Mouse (Mus musculus): ENCODE measurements around the gene Wt1.
A peak's percentile ranks its signal among the peaks of the same experiment; 100 is the strongest.

The Wt1 gene

DNA sequence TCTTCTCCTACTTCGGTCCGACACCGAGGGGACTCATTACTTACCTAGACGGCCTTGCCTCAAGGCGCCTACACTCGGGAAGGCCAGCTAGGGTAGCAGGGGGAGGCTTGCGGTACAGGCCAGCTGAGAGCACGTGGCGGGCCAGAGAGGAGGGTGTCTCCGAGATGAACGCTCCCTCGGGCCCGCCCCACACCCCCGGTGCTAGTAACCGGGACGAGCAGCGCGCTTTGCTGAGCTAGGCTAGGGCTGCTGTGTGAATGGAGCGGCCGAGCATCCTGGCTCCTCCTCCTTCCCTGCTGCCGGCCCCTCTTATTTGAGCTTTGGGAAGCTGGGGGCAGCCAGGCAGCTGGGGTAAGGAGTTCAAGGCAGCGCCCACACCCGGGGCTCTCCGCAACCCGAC lies at the start of gene Wt1:
Gene Wt1 (plus strand): TSS at position 251 of the 400 bp plus-strand sequence.
- DNase-seq (ENCODE audit: low spot score in 2 of 2): no peak

- no peak for DNase-seq (ENCODE audit: low spot score in 2 of 2)
Observed at GRCm38 (mm10) chr2:105077151-105077550, 49.2 kb upstream of the Wt1 start.

- DNase-seq (ENCODE audit: low spot score in 2 of 2): no peak
Observed at GRCm38 (mm10) chr2:105082256-105082790, 44.0 kb upstream of the Wt1 start.

GRCm38 (mm10) chr2:105084035-105084434 lies 42.3 kb upstream of the Wt1 start:
- DNase-seq (ENCODE audit: low spot score in 2 of 2): no peak

- no peak for DNase-seq (ENCODE audit: low spot score in 2 of 2)
Observed at GRCm38 (mm10) chr2:105086081-105086480, 40.2 kb upstream of the Wt1 start.

DNA sequence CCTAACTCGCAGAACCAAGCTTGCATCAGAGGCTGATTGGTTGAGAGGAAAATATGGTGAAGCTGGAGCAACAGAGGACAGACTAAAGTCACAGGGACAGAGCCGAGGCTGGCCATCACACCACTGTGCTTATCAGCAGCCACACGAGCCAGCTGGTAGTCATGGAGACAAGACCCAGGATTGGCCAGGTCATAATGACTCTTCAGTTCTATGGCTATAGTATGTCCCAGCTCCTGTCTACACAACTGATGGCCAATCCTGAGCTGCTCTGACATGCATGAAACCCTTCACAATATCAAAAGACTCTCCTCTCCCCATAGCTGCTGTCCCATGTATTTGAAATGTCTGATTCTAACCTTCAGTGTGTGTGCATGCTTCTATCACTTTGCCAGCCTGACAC lies 38.3 kb upstream of the Wt1 start:
- DNase-seq (ENCODE audit: low spot score in 2 of 2): no peak

- no peak for DNase-seq (ENCODE audit: low spot score in 2 of 2)
Observed at GRCm38 (mm10) chr2:105089083-105089482, 37.2 kb upstream of the Wt1 start.

DNA sequence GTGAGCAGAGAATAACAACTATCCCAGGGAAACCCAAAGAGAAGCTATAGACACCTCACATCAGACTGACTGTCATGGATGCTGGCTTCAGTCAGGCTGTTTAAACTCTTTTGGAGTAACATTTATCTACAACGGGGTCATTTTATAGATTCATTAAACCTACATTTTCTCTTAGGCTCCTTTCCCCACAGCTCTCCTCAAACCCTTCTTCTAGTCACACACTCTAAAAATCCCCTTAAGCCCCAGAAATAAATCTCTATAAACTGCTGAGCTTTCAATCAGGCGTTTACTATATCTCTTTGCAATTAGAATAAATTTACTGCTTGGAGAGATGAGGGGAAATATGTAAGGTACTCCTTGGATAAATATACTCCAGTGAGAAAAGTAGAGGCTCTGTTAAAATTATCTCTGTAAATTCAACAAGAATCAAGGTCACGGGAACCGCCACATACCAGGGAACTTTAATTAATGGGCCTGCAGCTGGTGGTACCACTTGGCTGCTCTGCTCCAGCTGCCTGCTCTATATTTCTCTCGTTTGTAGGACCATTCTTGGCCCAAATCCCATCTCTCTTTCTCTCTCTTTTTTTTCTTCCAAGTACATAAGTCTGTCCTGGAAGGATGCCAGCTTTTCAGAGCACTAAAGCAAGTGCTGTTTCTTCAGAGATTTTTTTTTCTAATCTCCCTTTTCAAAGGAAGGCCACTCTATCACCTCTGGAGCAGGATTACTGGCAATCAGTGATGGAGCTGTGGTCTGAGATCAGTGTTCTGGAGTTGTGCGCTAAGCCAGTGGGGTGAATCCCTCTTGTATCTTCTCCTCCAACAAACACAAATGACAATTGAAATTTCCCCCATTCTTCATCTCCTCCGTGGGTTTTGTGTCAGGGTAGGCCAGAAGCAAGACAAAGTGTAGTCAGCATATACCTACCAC lies 36.5 kb upstream of the Wt1 start:
- peak; percentile 8 to 14 for DNase-seq (ENCODE audit: low spot score in 2 of 2)

GRCm38 (mm10) chr2:105090991-105091390 lies 35.3 kb upstream of the Wt1 start:
- DNase-seq (ENCODE audit: low spot score in 2 of 2): no peak

DNA sequence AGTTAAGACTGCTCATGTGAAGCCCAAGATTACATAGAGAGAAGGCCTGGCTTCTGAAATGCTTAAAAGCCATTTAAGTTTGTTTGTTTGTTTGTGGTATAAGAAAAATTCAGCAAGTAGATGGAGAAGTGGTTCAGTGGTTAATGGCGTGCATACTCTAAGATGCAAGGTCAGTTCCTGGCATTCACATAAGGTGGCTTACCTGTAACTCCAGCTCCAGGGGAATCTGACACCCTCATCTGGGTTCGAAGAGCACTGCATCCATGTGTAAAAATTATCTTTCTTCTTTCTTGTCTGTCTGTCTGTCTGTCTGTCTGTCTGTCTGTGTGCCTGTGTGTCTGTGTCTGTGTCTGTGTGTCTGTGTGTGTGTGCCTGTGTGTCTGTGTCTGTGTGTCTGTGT lies 34.6 kb upstream of the Wt1 start, which contains the start of gene Gm11060:
Gene Gm11060 (plus strand): TSS at position 301 of the 400 bp plus-strand sequence.
- no peak for DNase-seq (ENCODE audit: low spot score in 2 of 2)

GRCm38 (mm10) chr2:105097294-105097953 lies 28.9 kb upstream of the Wt1 start:
- DNase-seq (ENCODE audit: low spot score in 2 of 2): no peak

DNA sequence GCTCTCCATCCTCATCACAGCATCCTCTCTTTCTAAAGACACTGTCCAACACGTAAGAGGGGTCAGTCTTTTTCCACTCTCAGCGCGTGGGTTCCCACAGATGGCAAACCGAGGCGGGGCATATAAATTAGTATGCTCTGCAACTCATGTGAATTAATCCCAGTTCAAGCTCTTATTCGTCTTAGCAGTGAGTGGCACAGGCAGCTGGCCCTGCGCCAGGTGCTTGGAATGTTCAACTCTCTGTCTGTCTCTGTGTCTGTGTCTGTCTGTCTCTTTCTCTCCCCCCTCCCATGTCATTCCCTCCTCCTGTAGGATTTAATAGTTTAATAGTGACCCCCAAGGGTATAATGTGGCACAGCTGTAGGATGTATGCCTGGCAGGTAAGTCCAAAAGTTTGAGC lies 26.9 kb upstream of the Wt1 start:
- DNase-seq (ENCODE audit: low spot score in 2 of 2): no peak

GRCm38 (mm10) chr2:105100541-105100940 lies 25.8 kb upstream of the Wt1 start:
- DNase-seq (ENCODE audit: low spot score in 2 of 2): no peak

GRCm38 (mm10) chr2:105108703-105109158 lies 17.6 kb upstream of the Wt1 start:
- DNase-seq (ENCODE audit: low spot score in 2 of 2): peak; percentile 60 to 84

DNA sequence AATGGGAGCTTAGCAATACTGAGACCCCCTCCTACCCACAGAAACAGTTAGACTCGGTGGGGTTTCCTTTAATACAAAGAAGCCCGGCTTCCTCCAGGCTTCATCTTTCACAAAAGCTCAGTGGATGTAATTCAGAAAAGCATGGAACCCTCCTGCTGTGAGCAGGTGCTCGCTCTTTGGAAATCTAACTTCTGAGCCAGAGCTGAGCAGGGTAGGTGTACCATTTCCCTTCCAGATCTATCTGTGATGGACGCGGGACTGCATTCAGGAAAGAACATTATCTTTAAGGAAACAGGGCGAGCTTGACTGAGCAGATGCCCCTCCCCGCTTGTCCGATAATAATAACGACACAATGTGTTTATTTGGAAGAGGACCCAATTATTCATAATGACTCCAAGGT lies 12.3 kb upstream of the Wt1 start:
- DNase-seq (ENCODE audit: low spot score in 2 of 2): no peak

DNA sequence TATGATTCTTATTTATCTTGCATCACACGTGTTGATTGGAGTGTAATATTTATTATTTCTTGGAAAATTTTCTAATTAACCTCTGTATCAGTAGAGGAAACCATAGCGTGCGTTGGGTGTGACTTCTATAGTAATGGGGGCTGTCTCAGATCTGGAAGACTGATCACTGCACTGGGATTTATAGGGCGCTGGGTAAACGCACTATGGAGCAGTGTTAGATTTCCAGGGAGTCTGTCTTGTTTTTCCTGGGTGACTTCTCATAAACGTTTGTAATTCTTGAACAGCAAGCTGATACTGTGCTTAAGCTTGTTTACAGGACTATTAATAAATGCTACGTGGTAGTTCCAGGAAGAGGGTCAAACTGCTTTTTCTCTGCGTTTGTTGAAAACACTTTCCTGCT lies 8.7 kb upstream of the Wt1 start:
- DNase-seq (ENCODE audit: low spot score in 2 of 2): no peak

DNA sequence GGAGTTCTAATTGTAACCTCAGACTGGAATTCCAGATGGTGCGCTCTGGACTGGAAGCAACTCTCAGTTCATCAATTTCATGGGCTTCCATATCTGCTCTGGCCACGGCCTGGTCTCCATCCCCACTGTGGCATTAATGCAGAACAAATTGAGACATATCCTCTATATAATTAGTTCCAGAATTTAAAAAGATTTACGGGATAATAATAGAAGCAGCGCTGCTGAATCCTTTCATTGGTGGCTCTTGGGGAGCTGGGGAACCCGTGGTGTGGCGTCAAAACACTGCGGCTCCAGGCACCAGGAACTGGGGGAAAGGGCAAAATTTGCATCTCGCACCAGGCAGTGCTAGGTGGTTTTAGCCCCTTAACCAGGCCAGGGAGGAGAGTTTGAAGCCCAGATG lies 4.1 kb upstream of the Wt1 start:
- DNase-seq (ENCODE audit: low spot score in 2 of 2): no peak

DNA sequence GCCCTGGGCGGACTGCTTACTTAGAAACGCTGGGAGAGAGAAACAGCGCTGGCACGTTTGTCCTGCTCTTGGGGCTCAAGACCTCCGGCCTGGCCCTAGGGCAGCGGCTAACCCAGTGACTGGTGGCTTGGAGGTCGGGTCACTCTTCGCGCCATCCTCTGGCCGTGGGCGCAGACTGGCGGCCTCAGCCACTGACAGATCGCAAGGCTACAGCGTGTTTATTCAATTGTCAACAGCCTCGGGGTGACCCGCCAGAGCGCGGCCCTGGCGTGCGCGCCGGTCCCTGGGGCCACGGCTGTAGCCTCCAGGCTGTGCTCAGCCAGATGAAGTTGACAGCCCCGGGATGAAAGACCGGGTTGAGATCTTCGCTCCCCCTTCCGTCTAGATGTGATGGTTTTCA lies 3.4 kb upstream of the Wt1 start:
- no peak for DNase-seq (ENCODE audit: low spot score in 2 of 2)

- no peak for DNase-seq (ENCODE audit: low spot score in 2 of 2)
Observed at GRCm38 (mm10) chr2:105123431-105123830, 2.9 kb upstream of the Wt1 start.

DNA sequence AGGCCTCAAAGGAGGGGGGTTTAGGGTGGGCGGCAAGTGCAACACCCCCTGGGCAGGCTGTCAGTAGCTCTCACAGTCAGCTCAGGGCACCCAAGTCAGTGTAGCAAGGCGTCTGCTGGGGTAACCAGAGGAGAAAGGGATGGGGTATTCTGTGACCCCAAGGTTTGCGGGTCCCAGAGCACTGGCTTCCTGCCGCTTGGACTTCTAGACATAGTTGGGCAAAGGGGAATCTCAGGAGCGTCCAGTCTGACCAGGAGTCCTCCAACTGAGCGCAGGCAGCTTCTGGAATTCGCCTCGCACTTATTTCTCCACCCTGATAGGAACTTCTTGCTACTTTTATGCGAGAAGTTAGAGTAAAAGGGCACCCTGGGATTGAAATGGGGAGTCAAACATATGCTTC lies 2.4 kb upstream of the Wt1 start:
- DNase-seq (ENCODE audit: low spot score in 2 of 2): no peak

GRCm38 (mm10) chr2:105124391-105124790 lies 1.9 kb upstream of the Wt1 start:
- DNase-seq (ENCODE audit: low spot score in 2 of 2): no peak

DNA sequence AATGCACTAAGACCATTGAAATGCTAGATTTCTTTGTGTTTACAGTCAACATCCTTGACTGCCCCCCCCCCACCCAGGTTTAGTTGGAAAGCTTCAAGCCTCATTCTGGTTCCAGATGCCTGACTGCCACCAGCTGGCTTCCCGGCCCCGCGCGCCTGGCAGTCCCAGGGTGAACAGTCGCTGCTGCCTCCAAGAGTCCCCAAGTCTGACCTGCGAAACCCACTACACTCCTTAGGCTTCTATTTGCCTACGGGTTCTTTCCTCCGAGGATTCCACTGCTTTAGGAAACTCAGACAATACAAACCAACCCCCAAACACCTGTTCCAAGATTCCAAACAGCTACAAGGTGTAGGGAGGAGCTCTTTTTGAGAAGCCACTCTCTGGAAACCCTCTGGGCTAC lies 1.1 kb upstream of the Wt1 start:
- DNase-seq (ENCODE audit: low spot score in 2 of 2): no peak

DNA sequence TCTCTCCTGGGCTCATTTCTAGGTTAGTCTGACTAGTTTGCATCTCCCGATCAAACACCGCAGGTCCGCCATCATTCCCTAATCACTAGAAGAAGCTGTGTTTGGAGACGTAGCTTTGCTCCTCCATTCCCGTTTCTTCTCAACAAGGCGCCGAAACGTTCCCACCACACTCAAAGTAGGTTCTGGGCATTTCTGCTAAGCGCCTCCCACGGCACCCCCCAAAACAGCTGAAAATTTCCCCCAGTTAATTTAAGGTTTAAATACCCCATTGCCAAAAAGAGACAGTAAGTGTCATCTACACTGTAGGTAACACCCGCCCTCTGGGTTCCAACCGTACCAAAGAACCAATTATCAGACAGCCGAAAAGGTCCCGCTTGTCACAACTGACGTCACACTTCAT lies 688 bp upstream of the Wt1 start:
- DNase-seq (ENCODE audit: low spot score in 2 of 2): no peak
